Mouse (Mus musculus): ENCODE data around the gene Faf2. TPM values are rescaled to one million over a fixed set of nuclear protein-coding genes. Genes with fewer than 3 reads are reported as not detected.
A peak's percentile ranks its signal among the peaks of the same experiment; 100 is the strongest.

Faf2 gene
- polyA plus RNA-seq, 1 experiment from 2014 or later: 86.6 TPM

- ATAC-seq (ENCODE audit: insufficient number of reproducible peaks, insufficient read depth, low FRiP score, low TSS enrichment): no peak
- no peaks in the 10 kb centered on the region for H3K27me3 ChIP-seq
- peaks cover 20% of the 10 kb centered on the region for H3K4me1 ChIP-seq
- peaks cover 63% of the 10 kb centered on the region for H3K36me3 ChIP-seq
- H3K9ac ChIP-seq: no peak overlapping the region
- no peak overlapping the region for H3K27ac ChIP-seq
- WGBS: 96% methylated on average over 3 of the region's 3 CpGs
- no peak overlapping the region for H3K4me3 ChIP-seq
- H3K9me3 ChIP-seq: no peaks in the 10 kb centered on the region
- no peak overlapping the region for H3K4me2 ChIP-seq (replicated peaks)
Measured at GRCm38 (mm10) chr13:54683301-54683700, 61.7 kb downstream of the Faf2 start.

DNA sequence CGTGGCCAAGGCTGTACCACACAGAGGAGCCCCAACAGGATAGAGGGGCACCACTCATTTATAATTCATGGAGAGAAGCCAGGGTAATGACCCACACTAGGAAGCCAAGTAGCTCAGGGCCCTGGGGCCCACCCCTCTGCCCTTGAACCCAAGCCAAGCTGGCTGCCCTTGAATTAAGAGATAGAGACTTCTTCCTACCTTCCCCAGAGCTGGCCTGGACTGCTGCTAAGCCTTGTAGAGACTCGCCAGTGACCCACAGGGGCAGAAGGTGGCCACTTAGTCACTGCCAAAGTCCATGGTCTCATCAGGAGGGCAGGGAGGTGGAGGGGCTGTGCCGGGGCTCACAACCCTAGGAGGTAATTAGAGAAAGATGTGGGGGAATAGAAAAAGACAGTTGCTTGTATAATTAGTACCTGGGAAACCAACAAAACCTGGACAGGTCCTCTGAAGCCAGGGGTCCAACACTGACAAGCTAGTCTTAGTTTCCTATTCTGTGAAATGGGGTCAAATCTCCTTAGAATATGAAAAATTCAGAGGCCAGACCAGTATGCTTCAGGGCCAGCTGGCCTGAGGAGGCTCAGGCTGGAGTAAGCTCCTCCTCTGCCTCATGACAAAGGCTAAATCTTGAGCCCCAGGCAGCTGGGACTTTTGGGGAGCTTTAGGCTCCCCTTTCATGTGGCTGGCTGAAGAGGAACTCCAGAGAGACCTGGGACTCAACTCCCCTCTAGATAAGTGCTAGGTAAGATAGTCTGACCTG, 62.7 kb downstream of the Faf2 start:
- Histone ChIP-seq H3K36me3 (peaks cover 54% of the 10 kb centered on the region), H3K4me1 (peaks cover 25% of the 10 kb centered on the region), H3K27ac (no peak overlapping the region), H3K4me2 (replicated peaks) (peak overlapping the region; percentile 80; the same call in 1 of the 2 replicates), H3K4me3 (peak overlapping the region; percentile 86; the same call in 1 of the 2 replicates), H3K9ac (0 out of 2 replicates have a peak overlapping the region, but pooled peaks have one; percentile 0), H3K27me3 (no peaks in the 10 kb centered on the region), H3K9me3 (no peaks in the 10 kb centered on the region)
- ATAC-seq (ENCODE audit: insufficient number of reproducible peaks, insufficient read depth, low FRiP score, low TSS enrichment): no peak
- 59% methylated on average over 3 of the region's 3 CpGs for WGBS

- no peak for ATAC-seq (ENCODE audit: insufficient number of reproducible peaks, insufficient read depth, low FRiP score, low TSS enrichment)
- Histone ChIP-seq H3K9me3 (no peaks in the 10 kb centered on the region), H3K9ac (peak overlapping the region; percentile 97), H3K4me3 (peak overlapping the region; percentile 86), H3K27ac (no peak overlapping the region), H3K27me3 (no peaks in the 10 kb centered on the region), H3K36me3 (peaks cover 47% of the 10 kb centered on the region), H3K4me1 (peaks cover 25% of the 10 kb centered on the region), H3K4me2 (replicated peaks) (peak overlapping the region; percentile 80)
- 46% methylated on average over 2 of the region's 2 CpGs for WGBS
Measured at GRCm38 (mm10) chr13:54685174-54685573, 63.6 kb downstream of the Faf2 start.

DNA sequence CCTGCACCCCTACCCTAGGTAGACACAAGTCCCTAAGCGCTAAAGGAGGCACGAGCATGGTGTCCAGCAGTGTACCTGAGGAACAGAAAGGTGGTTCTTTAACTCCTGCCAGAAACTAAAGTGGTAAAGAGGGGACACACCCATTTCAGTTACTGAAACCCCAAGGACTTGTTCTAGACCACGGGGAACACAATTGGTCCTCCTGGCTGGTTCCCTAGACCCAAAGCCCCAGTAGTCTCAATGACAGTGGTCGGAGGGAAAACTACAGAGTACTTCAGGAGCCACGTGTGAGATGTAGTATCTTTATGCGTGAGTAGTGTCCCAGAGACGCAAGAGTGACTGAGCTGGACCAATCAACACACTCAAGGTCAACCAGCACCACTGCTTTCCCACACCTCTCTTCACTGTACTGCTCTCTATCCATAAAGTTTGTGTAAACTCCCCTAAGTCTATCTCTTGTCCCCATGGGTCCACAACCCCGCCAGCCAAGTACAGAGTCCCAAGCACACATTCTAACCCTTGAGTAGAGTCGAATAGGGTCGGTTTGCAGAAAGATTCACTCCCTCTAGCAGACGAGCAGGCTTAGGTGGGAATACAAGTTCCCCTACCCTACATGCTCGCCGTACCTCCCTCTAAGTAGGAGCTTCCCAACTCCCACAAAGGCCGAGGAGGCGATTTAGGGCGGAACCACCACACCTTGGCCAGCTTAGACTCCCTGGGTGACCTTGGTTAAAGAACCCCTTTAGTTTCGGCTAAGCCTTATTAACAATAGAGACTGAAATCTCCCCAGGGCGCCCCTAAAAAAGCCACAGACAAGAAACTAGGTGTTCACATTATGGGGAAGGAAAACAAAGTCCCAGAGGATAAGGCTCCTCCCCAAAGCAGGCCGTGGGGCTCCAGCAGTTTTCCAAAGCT, 64.8 kb downstream of the Faf2 start:
- H3K4me2 ChIP-seq (replicated peaks): peak overlapping the region; percentile 80
- ATAC-seq (ENCODE audit: insufficient number of reproducible peaks, insufficient read depth, low FRiP score, low TSS enrichment): no peak
- peak overlapping the region; percentile 86 for H3K4me3 ChIP-seq
- WGBS: 7% methylated on average over 19 of the region's 19 CpGs
- H3K9ac ChIP-seq: peak overlapping the region; percentile 97
- H3K27ac ChIP-seq: peak overlapping the region; percentile 97
- no peaks in the 10 kb centered on the region for H3K27me3 ChIP-seq
- peaks cover 35% of the 10 kb centered on the region for H3K36me3 ChIP-seq
- no peaks in the 10 kb centered on the region for H3K9me3 ChIP-seq
- peaks cover 30% of the 10 kb centered on the region for H3K4me1 ChIP-seq

- Histone ChIP-seq H3K27ac (peak overlapping the region; percentile 97), H3K9me3 (no peaks in the 10 kb centered on the region), H3K4me3 (peak overlapping the region; percentile 86), H3K4me1 (peaks cover 35% of the 10 kb centered on the region), H3K9ac (peak overlapping the region; percentile 97), H3K36me3 (peaks cover 28% of the 10 kb centered on the region), H3K27me3 (no peaks in the 10 kb centered on the region), H3K4me2 (replicated peaks) (peak overlapping the region; percentile 80)
- ATAC-seq (ENCODE audit: insufficient number of reproducible peaks, insufficient read depth, low FRiP score, low TSS enrichment): peak; percentile 68
- WGBS: under 1% methylated on average over 35 of the region's 35 CpGs
Measured at GRCm38 (mm10) chr13:54687096-54687495, 65.5 kb downstream of the Faf2 start.

DNA sequence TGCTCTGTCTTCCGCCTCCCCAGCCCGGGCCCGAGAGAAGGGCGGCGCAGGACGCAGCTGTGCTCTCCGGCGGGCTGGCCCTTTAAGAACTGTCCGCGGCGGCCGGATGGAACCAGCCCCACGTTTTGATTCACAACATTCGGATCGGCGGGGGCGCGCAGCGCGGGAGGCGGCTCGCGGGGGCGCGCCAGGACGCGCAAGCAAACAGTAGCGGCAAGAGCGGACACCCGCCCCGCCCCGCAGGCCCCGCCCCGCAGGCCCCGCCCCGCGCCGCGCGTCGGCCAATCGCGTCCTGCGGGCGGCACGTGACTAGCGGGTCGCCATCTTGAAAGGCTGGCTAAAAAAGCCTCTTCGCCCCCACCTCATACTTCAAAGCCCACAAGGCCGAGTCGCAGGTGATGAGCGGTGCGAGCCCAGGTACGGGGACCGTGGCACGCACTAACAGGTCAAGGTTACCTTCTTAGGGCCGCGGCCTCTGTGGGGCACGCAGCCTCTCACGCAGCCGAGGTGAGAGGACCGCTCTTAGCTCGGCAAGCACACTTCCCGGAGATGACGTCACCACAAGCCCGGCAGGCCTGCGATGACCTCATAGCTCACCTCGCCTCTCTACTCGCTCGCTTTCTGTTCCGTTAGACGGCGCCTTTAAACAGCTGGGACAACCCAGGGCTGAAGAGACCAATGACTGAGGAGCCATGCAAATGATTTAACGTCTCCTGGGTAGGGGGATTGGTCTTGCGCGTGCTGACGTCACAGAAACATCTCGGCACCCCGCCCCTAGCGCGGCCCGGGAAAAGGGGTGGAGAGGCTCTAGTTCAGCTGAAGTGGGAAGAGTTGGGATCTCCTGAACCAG, 66.2 kb downstream of the Faf2 start:
- H3K36me3 ChIP-seq: peaks cover 21% of the 10 kb centered on the region
- H3K27ac ChIP-seq: peak overlapping the region; percentile 97
- H3K4me2 ChIP-seq (replicated peaks): peak overlapping the region; percentile 80
- peak overlapping the region; percentile 97 for H3K9ac ChIP-seq
- WGBS: under 1% methylated on average over 82 of the region's 82 CpGs
- peak; percentile 91 for ATAC-seq (ENCODE audit: insufficient number of reproducible peaks, insufficient read depth, low FRiP score, low TSS enrichment)
- no peaks in the 10 kb centered on the region for H3K9me3 ChIP-seq
- no peaks in the 10 kb centered on the region for H3K27me3 ChIP-seq
- peaks cover 42% of the 10 kb centered on the region for H3K4me1 ChIP-seq
- H3K4me3 ChIP-seq: peak overlapping the region; percentile 86

DNA sequence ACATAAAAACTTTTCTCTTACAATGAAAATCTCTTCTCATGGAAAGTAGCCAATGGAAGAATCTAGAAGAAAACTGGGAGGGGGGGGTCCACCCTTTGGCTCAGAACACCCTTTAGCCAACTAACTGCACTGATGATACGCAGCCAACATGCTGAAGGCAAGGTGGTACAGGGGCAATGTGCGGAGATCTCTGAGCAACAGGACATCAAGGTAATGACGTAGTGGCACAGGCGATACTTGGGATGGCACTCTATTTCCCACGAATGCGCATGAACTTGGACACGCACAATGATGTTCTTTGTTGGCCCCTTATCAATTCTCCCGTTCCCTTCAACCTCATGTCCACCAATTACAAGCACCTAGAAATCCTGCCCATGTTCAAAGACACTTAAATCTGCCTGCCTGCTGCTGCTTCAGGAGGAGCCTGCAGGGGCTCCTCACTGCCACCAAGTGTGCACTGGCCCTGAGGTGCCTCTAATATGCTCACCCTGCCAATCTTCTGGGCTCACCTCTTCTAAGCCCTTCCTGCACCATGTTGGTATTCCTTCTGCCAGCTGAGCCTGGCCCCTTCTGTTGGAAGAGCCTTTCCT, 68.7 kb downstream of the Faf2 start:
- no peaks in the 10 kb centered on the region for H3K36me3 ChIP-seq
- no peaks in the 10 kb centered on the region for H3K27me3 ChIP-seq
- no peaks in the 10 kb centered on the region for H3K9me3 ChIP-seq
- peaks cover 36% of the 10 kb centered on the region for H3K4me1 ChIP-seq
- H3K4me3 ChIP-seq: no peak overlapping the region
- 95% methylated on average over 8 of the region's 8 CpGs for WGBS
- no peak overlapping the region for H3K4me2 ChIP-seq (replicated peaks)
- no peak overlapping the region for H3K27ac ChIP-seq
- ATAC-seq (ENCODE audit: insufficient number of reproducible peaks, insufficient read depth, low FRiP score, low TSS enrichment): no peak
- H3K9ac ChIP-seq: no peak overlapping the region

DNA sequence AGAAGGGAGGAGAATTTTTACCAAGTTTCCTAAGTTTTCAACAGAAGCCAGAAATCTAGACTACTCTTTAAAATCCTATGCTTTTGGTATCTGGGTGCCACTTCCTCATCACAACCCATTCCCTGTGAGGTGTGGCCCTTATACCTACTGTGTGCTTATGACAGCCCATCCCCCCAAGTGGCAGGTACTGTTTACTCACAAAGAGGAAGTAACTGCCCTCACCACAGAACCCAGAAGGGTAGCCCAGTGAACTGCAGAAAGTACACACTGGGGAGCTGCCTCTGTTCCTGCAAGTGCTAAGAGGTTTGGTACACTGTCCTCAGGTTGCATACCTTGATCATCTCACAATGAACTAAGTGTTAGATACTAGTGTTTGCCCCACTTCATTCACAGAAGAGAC, 70.2 kb downstream of the Faf2 start:
- peak overlapping the region; percentile 90; the same call in 1 of the 2 replicates for H3K9ac ChIP-seq
- ATAC-seq (ENCODE audit: insufficient number of reproducible peaks, insufficient read depth, low FRiP score, low TSS enrichment): no peak
- H3K4me3 ChIP-seq: no peak overlapping the region
- H3K4me1 ChIP-seq: peaks cover 24% of the 10 kb centered on the region
- H3K27ac ChIP-seq: no peak overlapping the region
- no peaks in the 10 kb centered on the region for H3K27me3 ChIP-seq
- H3K9me3 ChIP-seq: no peaks in the 10 kb centered on the region
- H3K36me3 ChIP-seq: no peaks in the 10 kb centered on the region
- H3K4me2 ChIP-seq (replicated peaks): peak overlapping the region; percentile 88; the same call in 1 of the 2 replicates

GRCm38 (mm10) chr13:54692711-54693557, 71.3 kb downstream of the Faf2 start:
- H3K9me3 ChIP-seq: no peaks in the 10 kb centered on the region
- no peaks in the 10 kb centered on the region for H3K36me3 ChIP-seq
- ATAC-seq (ENCODE audit: insufficient number of reproducible peaks, insufficient read depth, low FRiP score, low TSS enrichment): no peak
- peak overlapping the region; percentile 88 for H3K4me2 ChIP-seq (replicated peaks)
- WGBS: 12% methylated on average over 21 of the region's 21 CpGs
- H3K4me3 ChIP-seq: peak overlapping the region; percentile 76
- peak overlapping the region; percentile 87 for H3K27ac ChIP-seq
- peak overlapping the region; percentile 90 for H3K9ac ChIP-seq
- no peaks in the 10 kb centered on the region for H3K27me3 ChIP-seq
- H3K4me1 ChIP-seq: peaks cover 24% of the 10 kb centered on the region

- no peaks in the 10 kb centered on the region for H3K27me3 ChIP-seq
- H3K4me3 ChIP-seq: peak within 1 kb of the TSS; percentile 76
- no peaks in the 10 kb centered on the region for H3K9me3 ChIP-seq
- under 1% methylated on average over 77 of the region's 92 CpGs for WGBS
- no peaks in the 10 kb centered on the region for H3K36me3 ChIP-seq
- H3K9ac ChIP-seq: peak within 1 kb of the TSS; percentile 90
- H3K4me1 ChIP-seq: peaks cover 20% of the 10 kb centered on the region
- peak within 1 kb of the TSS; percentile 88 for H3K4me2 ChIP-seq (replicated peaks)
- peak; percentile 99 for ATAC-seq (ENCODE audit: insufficient number of reproducible peaks, insufficient read depth, low FRiP score, low TSS enrichment)
- H3K27ac ChIP-seq: peak within 1 kb of the TSS; percentile 88
Measured at GRCm38 (mm10) chr13:54693558-54694347, 72.2 kb downstream of the Faf2 start, which contains the start of gene Rnf44. TSS of gene Rnf44 (minus strand) at chr13:54693907.
